Mouse (Mus musculus) thymus, adult 18-20 months (tissue): ENCODE results near the gene Mapk8.

ENCODE experiments used
- DNase-seq, 2 experiments: peaks; one replicate each; pipeline ENCODE4 v3.0.0; 2022; ENCODE audit warnings: mixed read lengths in 2 of 2

Mapk8 gene

GRCm38 (mm10) chr14:33347738-33348137 lies 99.2 kb downstream of the Mapk8 start:
- no peak for DNase-seq

- DNase-seq: no peak
These were observed 100.4 kb downstream of the Mapk8 start for GRCm38 (mm10) chr14:33346546-33346945.

GRCm38 (mm10) chr14:33343131-33343725 lies 103.7 kb downstream of the Mapk8 start:
- no peak for DNase-seq

- DNase-seq: no peak
These were observed 108.3 kb downstream of the Mapk8 start for GRCm38 (mm10) chr14:33338684-33339083.

GRCm38 (mm10) chr14:33335733-33336132 lies 111.2 kb downstream of the Mapk8 start:
- no peak for DNase-seq

GRCm38 (mm10) chr14:33334402-33334801 lies 112.6 kb downstream of the Mapk8 start:
- no peak for DNase-seq

- no peak for DNase-seq
These were observed 113.1 kb downstream of the Mapk8 start for GRCm38 (mm10) chr14:33333833-33334232.

- no peak for DNase-seq
These were observed 115.3 kb downstream of the Mapk8 start for GRCm38 (mm10) chr14:33331627-33332026.

GRCm38 (mm10) chr14:33330986-33331385 lies 116.0 kb downstream of the Mapk8 start:
- DNase-seq: no peak

- no peak for DNase-seq
These were observed 117.6 kb downstream of the Mapk8 start for GRCm38 (mm10) chr14:33329297-33329805.

GRCm38 (mm10) chr14:33328369-33328768 lies 118.6 kb downstream of the Mapk8 start:
- DNase-seq: no peak
